Mouse (Mus musculus) MEL (cell line): Measurements from ENCODE around the gene Aebp1. TPM values are rescaled to one million over a fixed set of nuclear protein-coding genes. Genes with fewer than 3 reads are reported as not detected.

Experiments
- DNase-seq: peaks from one replicate; pipeline ENCODE4 v3.0.0; 2011; ENCODE audit warnings: low read depth, low spot score
- H3K27ac ChIP-seq: 2 replicates; pipeline ENCODE4 v1.5.1; 2012; ENCODE audit warnings: low read depth, mild to moderate bottlenecking, control low read depth, low read length, moderate library complexity; ENCODE audit not compliant: control insufficient read depth
- H3K27me3 ChIP-seq, 2 experiments: fragments of 150-350 bp in 1 of 2; sonication (generic) in 1 of 2; 2 replicates each; pipeline ENCODE4 v1.6.1; 2012; ENCODE audit warnings: low read length in 2 of 2, mild to moderate bottlenecking in 2 of 2, improper control_type of control experiment in 1 of 2, moderate library complexity in 1 of 2; ENCODE audit not compliant: insufficient read depth in 2 of 2, control insufficient read depth in 1 of 2
- H3K36me3 ChIP-seq, 2 experiments: 2 replicates each; pipeline ENCODE4 v1.6.1; 2012 to 2014; ENCODE audit warnings: low read length in 2 of 2, improper control_type of control experiment in 1 of 2, inconsistent platforms in 1 of 2, mild to moderate bottlenecking in 1 of 2; ENCODE audit not compliant: insufficient read depth in 2 of 2, control insufficient read depth in 1 of 2
- H3K4me1 ChIP-seq, 2 experiments: fragments of 150-350 bp in 1 of 2; sonication (generic) in 1 of 2; 2 replicates each; pipeline ENCODE4 v1.6.1; 2012; ENCODE audit warnings: low read length in 2 of 2, improper control_type of control experiment in 1 of 2, mild to moderate bottlenecking in 1 of 2; ENCODE audit not compliant: insufficient read depth in 2 of 2, control insufficient read depth in 1 of 2
- H3K4me3 ChIP-seq, 2 experiments: fragments of 150-350 bp in 1 of 2; sonication (generic) in 1 of 2; 2 replicates each; pipeline ENCODE4 v1.5.1; 2012; ENCODE audit warnings: low read depth in 2 of 2, low read length in 2 of 2, mild to moderate bottlenecking in 2 of 2, moderate library complexity in 2 of 2, control low read depth in 1 of 2, improper control_type of control experiment in 1 of 2; ENCODE audit not compliant: control insufficient read depth in 1 of 2, insufficient read depth in 1 of 2
- H3K79me2 ChIP-seq: 2 replicates; pipeline ENCODE4 v1.6.1; 2012; ENCODE audit warnings: mild to moderate bottlenecking, low read length, moderate library complexity; ENCODE audit not compliant: control insufficient read depth, poor library complexity, insufficient read depth
- H3K9ac ChIP-seq: 2 replicates; pipeline ENCODE4 v1.6.1; 2012; ENCODE audit warnings: low read depth, mild to moderate bottlenecking, control low read depth, low read length, moderate library complexity; ENCODE audit not compliant: control insufficient read depth, poor library complexity, severe bottlenecking
- H3K9me3 ChIP-seq: fragments of 150-350 bp; sonication (generic); replicated peaks from 2 replicates; pipeline ENCODE4 v1.6.1; 2012; ENCODE audit warnings: mild to moderate bottlenecking, low read length, improper control_type of control experiment, moderate library complexity; ENCODE audit not compliant: insufficient read depth
- BHLHE40 ChIP-seq: IDR thresholded peaks from 2 replicates; pipeline ENCODE4 v1.6.1; 2012; ENCODE audit warnings: low read depth, mild to moderate bottlenecking, inconsistent platforms, low read length, improper control_type of control experiment, borderline replicate concordance
- CHD1 ChIP-seq: IDR thresholded peaks from 2 replicates; pipeline ENCODE4 v1.6.1; 2012; ENCODE audit warnings: low read depth, mild to moderate bottlenecking, inconsistent platforms, low read length, improper control_type of control experiment
- GABPA ChIP-seq: IDR thresholded peaks from 2 replicates; pipeline ENCODE4 v1.6.1; 2012; ENCODE audit warnings: low read depth, mild to moderate bottlenecking, inconsistent platforms, low read length, improper control_type of control experiment, moderate library complexity
- JUND ChIP-seq: IDR thresholded peaks from 2 replicates; pipeline ENCODE4 v1.6.1; 2011; ENCODE audit warnings: low read depth, mild to moderate bottlenecking, improper control_type of control experiment, low read length
- MAX ChIP-seq: IDR thresholded peaks from 2 replicates; pipeline ENCODE4 v1.6.1; 2011; ENCODE audit warnings: low read length, improper control_type of control experiment
- MXI1 ChIP-seq: IDR thresholded peaks from 2 replicates; pipeline ENCODE4 v1.6.1; 2011; ENCODE audit warnings: mild to moderate bottlenecking, low read depth, low read length, improper control_type of control experiment
- NELFE ChIP-seq: IDR thresholded peaks from 2 replicates; pipeline ENCODE4 v1.6.1; 2011; ENCODE audit warnings: low read depth, low read length, improper control_type of control experiment
- POLR2A ChIP-seq, 2 experiments: IDR thresholded peaks; 2 replicates each; pipeline ENCODE4 v1.6.1; 2011 to 2012; ENCODE audit warnings: low read length in 2 of 2, mild to moderate bottlenecking in 2 of 2, control low read depth in 1 of 2, improper control_type of control experiment in 1 of 2, low read depth in 1 of 2, moderate library complexity in 1 of 2; ENCODE audit not compliant: control insufficient read depth in 1 of 2, insufficient read depth in 1 of 2, poor library complexity in 1 of 2
- POLR2AphosphoS2 ChIP-seq: IDR thresholded peaks from 2 replicates; pipeline ENCODE4 v1.6.1; 2011; ENCODE audit warnings: low read length, improper control_type of control experiment
- POLR2AphosphoS5 ChIP-seq: IDR thresholded peaks from 2 replicates; pipeline ENCODE4 v1.6.1; 2012; ENCODE audit warnings: low read depth, borderline replicate concordance, mild to moderate bottlenecking, inconsistent platforms, low read length, moderate library complexity, mixed read lengths
- RCOR1 ChIP-seq: IDR thresholded peaks from 2 replicates; pipeline ENCODE4 v1.6.1; 2012; ENCODE audit warnings: low read depth, mild to moderate bottlenecking, inconsistent platforms, low read length, improper control_type of control experiment
- TAL1 ChIP-seq: IDR thresholded peaks from 2 replicates; pipeline ENCODE4 v1.6.1; 2012; ENCODE audit warnings: mild to moderate bottlenecking, inconsistent platforms, low read length, moderate library complexity, mixed read lengths
- TBP ChIP-seq: IDR thresholded peaks from 2 replicates; pipeline ENCODE4 v1.8.0; 2011; ENCODE audit warnings: low read depth, low read length, improper control_type of control experiment
- TCF12 ChIP-seq: IDR thresholded peaks from 2 replicates; pipeline ENCODE4 v1.6.1; 2014; ENCODE audit warnings: low read depth, mild to moderate bottlenecking, inconsistent platforms, low read length, improper control_type of control experiment, moderate library complexity
- USF2 ChIP-seq, 2 experiments: IDR thresholded peaks; 2 replicates each; pipeline ENCODE4 v1.6.1; 2011 to 2012; ENCODE audit warnings: improper control_type of control experiment in 2 of 2, low read length in 2 of 2, borderline replicate concordance in 1 of 2, inconsistent platforms in 1 of 2, low read depth in 1 of 2, mild to moderate bottlenecking in 1 of 2; ENCODE audit not compliant: insufficient read depth in 1 of 2
- ZC3H11A ChIP-seq: IDR thresholded peaks from 2 replicates; pipeline ENCODE4 v1.6.1; 2012; ENCODE audit warnings: low read depth, mild to moderate bottlenecking, inconsistent platforms, low read length, improper control_type of control experiment
- ZKSCAN1 ChIP-seq: IDR thresholded peaks from 2 replicates; pipeline ENCODE4 v1.6.1; 2012; ENCODE audit warnings: low read depth, mild to moderate bottlenecking, inconsistent platforms, low read length, improper control_type of control experiment, moderate library complexity
- polyA plus RNA-seq, 2 experiments: library from polyadenylated mRNA; stranded (reverse) in 1 of 2; unstranded in 1 of 2; fragments of >175 nt in 1 of 2; fragments of >200 nt in 1 of 2; gene quantifications; 2 replicates each; pipeline versions ENCODE4 v1.2.1 to v1.2.4; 2012; ENCODE audit warnings: low replicate concordance in 2 of 2, low read depth in 1 of 2; ENCODE audit not compliant: insufficient read length in 2 of 2, insufficient read depth in 1 of 2, missing spikeins in 1 of 2
- total RNA-seq: library from RNA; depleted of rRNA; stranded (reverse); fragments of 300-350 nt; gene quantifications from 2 replicates; pipeline ENCODE4 v1.2.3, GENCODE M21; 2012

Aebp1 gene
- total and polyA plus RNA-seq, 3 experiments: 0.10 TPM; not detected in 2

DNA sequence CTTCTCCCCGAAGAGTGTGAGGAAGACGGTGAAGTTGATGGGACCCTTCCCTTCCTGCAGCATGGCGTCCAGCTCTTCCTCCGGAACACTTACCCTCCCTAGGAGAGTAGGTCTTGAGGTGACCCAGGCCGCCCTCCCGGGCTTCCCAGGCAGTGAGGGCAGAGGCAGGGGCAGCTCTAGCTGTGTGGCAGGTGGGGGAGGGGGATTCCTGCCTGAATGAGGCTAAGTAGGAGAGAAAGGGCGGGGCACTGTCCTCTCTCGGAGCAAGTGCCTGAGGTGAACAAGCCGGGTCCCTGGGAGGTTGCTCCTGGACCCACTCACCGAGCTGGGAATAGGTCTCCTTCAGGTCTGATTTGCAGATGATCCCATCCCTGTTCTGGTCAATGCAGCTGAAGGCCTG is 36.1 kb downstream of the Aebp1 start:
- peaks cover 0 to 2% of the 10 kb centered on the region in 2 experiments; a peak in 2 of 4 replicates for H3K27me3 ChIP-seq
- H3K9me3 ChIP-seq: no peaks in the 10 kb centered on the region
- TF ChIP-seq MXI1 (no peak), USF2 (IDR thresholded peaks at IDR 0.05; ENCODE audit: borderline replicate concordance in 1 of 2, insufficient read depth in 1 of 2, low read depth in 1 of 2, low read length in 2 of 2) (no peak), MAX (no peak), NELFE (no peak), TCF12 (no peak), POLR2AphosphoS5 (no peak)
- H3K27ac ChIP-seq: no peak overlapping the region
- no peak overlapping the region for H3K9ac ChIP-seq
- no peak for DNase-seq
- no peaks in the 10 kb centered on the region; a peak in 1 of 4 replicates for H3K36me3 ChIP-seq
- H3K4me3 ChIP-seq: no peak overlapping the region
- no peaks in the 10 kb centered on the region for H3K4me1 ChIP-seq
- H3K79me2 ChIP-seq: no peaks in the 10 kb centered on the region

- H3K79me2 ChIP-seq: no peaks in the 10 kb centered on the region
- H3K9me3 ChIP-seq: no peaks in the 10 kb centered on the region
- no peaks in the 10 kb centered on the region for H3K36me3 ChIP-seq
- H3K9ac ChIP-seq: no peak within 1 kb of the TSS
- TF ChIP-seq POLR2A (IDR thresholded peaks at IDR 0.05; ENCODE audit: control insufficient read depth in 1 of 2, insufficient read depth in 1 of 2, low read depth in 1 of 2, low read length in 2 of 2, poor library complexity in 1 of 2): 0 out of 4 replicates have a peak, but pooled peaks of 1 of the 2 experiments have one; percentile 29
- no peak for TF ChIP-seq NELFE
- H3K27ac ChIP-seq: no peak within 1 kb of the TSS
- peak; percentile 32 for DNase-seq
- no peaks in the 10 kb centered on the region for H3K4me1 ChIP-seq
- H3K4me3 ChIP-seq: no peak within 1 kb of the TSS
- H3K27me3 ChIP-seq: peaks cover 0 to 5% of the 10 kb centered on the region in 2 experiments; a peak in 2 of 4 replicates
These were observed 36.8 kb downstream of the Aebp1 start, which contains the start of gene Myl7 for GRCm38 (mm10) chr11:5898531-5898930. Gene Myl7 (minus strand): TSS chr11:5898782.

- no peaks in the 10 kb centered on the region for H3K36me3 ChIP-seq
- H3K4me1 ChIP-seq: no peaks in the 10 kb centered on the region
- no peaks in the 10 kb centered on the region for H3K9me3 ChIP-seq
- no peaks in the 10 kb centered on the region for H3K79me2 ChIP-seq
- no peak overlapping the region for H3K9ac ChIP-seq
- H3K4me3 ChIP-seq: no peak overlapping the region
- TF ChIP-seq TBP: no peak
- no peak for TF ChIP-seq RCOR1
- no peak for TF ChIP-seq TAL1
- TF ChIP-seq POLR2AphosphoS5: no peak
- TF ChIP-seq ZKSCAN1: no peak
- no peak for TF ChIP-seq MXI1
- TF ChIP-seq ZC3H11A: no peak
- TF ChIP-seq BHLHE40: no peak
- TF ChIP-seq POLR2AphosphoS2: no peak
- TF ChIP-seq CHD1: no peak
- TF ChIP-seq JUND: no peak
- TF ChIP-seq GABPA: no peak
- TF ChIP-seq USF2 (IDR thresholded peaks at IDR 0.05; ENCODE audit: borderline replicate concordance in 1 of 2, insufficient read depth in 1 of 2, low read depth in 1 of 2, low read length in 2 of 2): no peak
- peaks cover 0 to 5% of the 10 kb centered on the region in 2 experiments; a peak in 3 of 4 replicates for H3K27me3 ChIP-seq
- no peak overlapping the region for H3K27ac ChIP-seq
- DNase-seq: no peak
These were observed 37.5 kb downstream of the Aebp1 start for GRCm38 (mm10) chr11:5899286-5899685.
